Mouse (Mus musculus) layer of hippocampus, adult 18-20 months (tissue): Measurements from ENCODE around the gene Calml3. TPM values are rescaled to one million over a fixed set of nuclear protein-coding genes. Genes with fewer than 3 reads are reported as not detected.

Experiments used
- total RNA-seq, 2 experiments: library from RNA; stranded (reverse); gene quantifications; 2 replicates each; pipeline ENCODE4 v1.2.3; 2021

The Calml3 gene
- total RNA-seq, 2 experiments from 2014 or later: not detected

Other genes starting within 250 kb of the Calml3 start
- 10 to 100 TPM; 23.9 to 24.8 TPM for gene Fam208b, start 193.2 kb downstream of the Calml3 start, total RNA-seq
- gene Asb13, start 170.3 kb downstream of the Calml3 start, total RNA-seq: 10 to 100 TPM; 30.3 to 34.1 TPM
- not detected for gene Calm4, start 33.4 kb upstream of the Calml3 start, total RNA-seq
- not detected for gene Calm5, start 49.9 kb upstream of the Calml3 start, total RNA-seq
- 10 to 100 TPM; 32.8 to 41.4 TPM for gene Net1, start 113.9 kb upstream of the Calml3 start, total RNA-seq
- gene Tubal3, start 114.0 kb upstream of the Calml3 start, total RNA-seq: not detected
- not detected for gene Ucn3, start 141.0 kb upstream of the Calml3 start, total RNA-seq
- under 1 TPM; 0.72 to 0.74 TPM for gene Akr1c14, start 244.7 kb upstream of the Calml3 start, total RNA-seq